Mouse (Mus musculus) kidney, embryonic 15.5 days (tissue): ENCODE measurements around the gene Faah. TPM values are rescaled to one million over a fixed set of nuclear protein-coding genes. Genes with fewer than 3 reads are reported as not detected.
A peak's percentile ranks its signal among the peaks of the same experiment; 100 is the strongest.

ENCODE experiments used
- ATAC-seq: fragments of 200-750 bp; cut with Nextera tagmentation; replicated peaks from 2 replicates; pipeline ENCODE4 v1.8.0; 2017; ENCODE audit warnings: moderate TSS enrichment; ENCODE audit not compliant: low FRiP score
- H3K27ac ChIP-seq: fragments of 300-500 bp; sonication (generic); 2 replicates; pipeline ENCODE4 v1.5.1; 2015; ENCODE audit warnings: mild to moderate bottlenecking, inconsistent platforms
- H3K27me3 ChIP-seq: fragments of 300-500 bp; sonication (generic); 2 replicates; pipeline ENCODE4 v1.6.1; 2015; ENCODE audit warnings: inconsistent platforms
- H3K36me3 ChIP-seq: fragments of 300-500 bp; sonication (generic); 2 replicates; pipeline ENCODE4 v1.6.1; 2015; ENCODE audit warnings: inconsistent platforms
- H3K4me1 ChIP-seq: fragments of 300-500 bp; sonication (generic); 2 replicates; pipeline ENCODE4 v1.6.1; 2015; ENCODE audit warnings: inconsistent platforms
- H3K4me2 ChIP-seq: fragments of 300-500 bp; sonication (generic); 2 replicates; pipeline ENCODE4 v1.6.1; 2015; ENCODE audit warnings: moderate library complexity, mild to moderate bottlenecking, inconsistent platforms
- H3K4me3 ChIP-seq: fragments of 300-500 bp; sonication (generic); replicated peaks from 2 replicates; pipeline ENCODE4 v1.5.1; 2015; ENCODE audit warnings: mild to moderate bottlenecking, inconsistent platforms
- H3K9ac ChIP-seq: fragments of 300-500 bp; sonication (generic); 2 replicates; pipeline ENCODE4 v1.6.1; 2015; ENCODE audit warnings: mild to moderate bottlenecking, inconsistent platforms
- H3K9me3 ChIP-seq: fragments of 300-500 bp; sonication (generic); replicated peaks from 2 replicates; pipeline ENCODE4 v1.6.1; 2016; ENCODE audit warnings: inconsistent platforms
- WGBS: fragments of 180-500 bp; shearing (Covaris S2); methylation state at CpG from one replicate; pipeline ENCODE4 v1.1.7; 2015; ENCODE audit warnings: mixed read lengths; 5-methylcytosine and 5-hydroxymethylcytosine counted together
- polyA plus RNA-seq: library from polyadenylated mRNA; unstranded; fragments of >200 nt; fragmentation: Nextera tagmentation; extraction: Ambion mirVana; gene quantifications from 2 replicates; pipeline ENCODE4 v1.2.1, GENCODE M21; 2015

Faah gene
- polyA plus RNA-seq, 1 experiment from 2014 or later: 10.5 TPM

DNA sequence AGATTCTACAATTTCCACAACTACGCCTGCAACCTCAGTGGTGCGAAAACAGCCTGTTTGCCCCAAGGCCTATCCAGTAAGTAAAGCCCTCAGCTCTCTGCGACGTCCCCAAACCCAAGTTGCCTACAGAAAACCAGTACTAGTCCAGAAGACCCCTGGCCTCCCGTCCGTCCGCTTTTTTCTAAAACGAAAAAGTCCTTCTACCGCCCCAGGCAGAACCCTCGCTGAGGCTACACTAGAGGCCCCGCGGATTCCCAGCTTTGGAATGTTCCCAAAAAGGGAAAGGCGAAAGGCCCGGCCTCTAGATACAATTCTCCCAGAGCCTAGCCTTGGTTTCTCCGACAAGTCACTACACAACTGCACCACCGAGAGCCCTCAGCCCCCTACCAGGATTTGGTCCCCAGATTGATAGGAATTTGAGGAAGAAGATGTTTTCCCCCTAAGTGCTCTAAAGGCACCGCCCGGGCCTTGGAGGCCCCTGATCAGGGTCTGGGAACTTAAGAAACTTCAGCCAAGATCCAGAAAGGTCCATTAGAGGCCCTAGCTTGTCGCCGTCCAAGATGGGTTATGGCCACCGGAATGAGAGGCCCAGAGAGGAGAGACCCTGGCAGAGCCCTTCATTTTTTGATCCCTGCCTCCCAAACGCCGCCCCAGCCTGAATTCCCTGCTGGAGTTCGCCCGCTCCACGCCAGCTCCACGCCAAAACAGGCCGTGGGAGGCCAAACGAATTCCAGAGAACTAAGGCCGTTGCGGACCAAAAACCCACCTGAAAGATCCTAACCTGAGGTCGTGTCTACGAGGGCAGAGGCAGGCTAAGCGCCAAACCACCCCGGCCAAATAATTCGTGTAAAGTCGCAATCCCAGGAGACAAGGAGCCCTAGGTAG is 79.2 kb downstream of the Faah start:
- H3K4me3 ChIP-seq: no peak overlapping the region
- peaks cover 100% of the 10 kb centered on the region for H3K27me3 ChIP-seq
- H3K4me1 ChIP-seq: peaks cover 26% of the 10 kb centered on the region
- ATAC-seq: no peak
- no peaks in the 10 kb centered on the region for H3K36me3 ChIP-seq
- H3K4me2 ChIP-seq: no peak overlapping the region
- no peak overlapping the region for H3K9ac ChIP-seq
- no peak overlapping the region for H3K27ac ChIP-seq
- H3K9me3 ChIP-seq: no peaks in the 10 kb centered on the region
- 2% methylated on average over 37 of the region's 37 CpGs for WGBS

DNA sequence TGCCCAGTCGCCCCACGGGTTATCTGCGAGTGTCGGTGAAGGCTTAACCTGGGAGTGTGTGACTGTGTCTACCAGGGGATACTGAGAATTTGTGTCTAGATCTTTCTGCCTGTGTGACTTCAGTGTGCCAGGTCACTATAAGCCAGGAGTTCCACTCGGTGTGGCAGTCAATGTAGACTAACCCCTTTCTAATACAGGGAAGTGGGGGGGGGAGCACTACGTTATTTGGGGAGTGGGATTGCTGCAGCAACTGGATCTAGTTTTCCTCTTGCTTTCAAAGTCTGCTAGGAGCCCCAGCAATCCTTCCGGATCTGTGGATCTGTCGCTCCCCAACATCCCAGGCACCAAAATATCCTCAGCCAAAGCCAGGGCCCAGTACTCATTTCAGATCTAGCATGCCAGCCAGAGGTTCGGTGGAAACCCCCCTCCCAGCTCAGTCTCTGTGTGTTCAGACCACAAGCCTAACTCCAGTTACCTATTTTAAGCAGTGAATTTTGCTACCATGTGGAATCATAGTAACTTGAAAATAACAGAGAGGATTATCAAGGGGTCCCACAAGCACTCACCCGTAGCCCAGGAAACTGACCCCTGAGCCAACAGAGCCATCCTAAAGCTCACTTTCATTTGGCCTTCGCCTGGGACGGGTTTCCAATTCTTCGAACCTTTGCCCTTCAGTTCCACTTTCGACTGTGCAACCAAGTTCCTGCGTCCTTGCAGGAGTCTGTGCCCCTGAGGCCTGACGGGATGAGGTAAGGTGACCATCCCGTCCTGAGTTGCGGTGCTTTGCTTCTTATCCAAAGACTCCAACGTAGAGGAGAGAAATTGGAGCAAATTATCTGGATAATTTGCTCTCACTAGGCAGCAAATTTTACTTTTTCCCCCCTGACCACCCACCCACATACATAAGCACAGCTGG is 80.4 kb downstream of the Faah start:
- no peaks in the 10 kb centered on the region for H3K9me3 ChIP-seq
- H3K27me3 ChIP-seq: peaks cover 100% of the 10 kb centered on the region
- H3K36me3 ChIP-seq: no peaks in the 10 kb centered on the region
- H3K4me3 ChIP-seq: no peak overlapping the region
- no peak overlapping the region for H3K9ac ChIP-seq
- no peak overlapping the region for H3K27ac ChIP-seq
- 0 out of 2 replicates have a peak overlapping the region, but pooled peaks have one; percentile 5 for H3K4me2 ChIP-seq
- no peak for ATAC-seq
- 3% methylated on average over 19 of the region's 19 CpGs for WGBS
- peaks cover 26% of the 10 kb centered on the region for H3K4me1 ChIP-seq

DNA sequence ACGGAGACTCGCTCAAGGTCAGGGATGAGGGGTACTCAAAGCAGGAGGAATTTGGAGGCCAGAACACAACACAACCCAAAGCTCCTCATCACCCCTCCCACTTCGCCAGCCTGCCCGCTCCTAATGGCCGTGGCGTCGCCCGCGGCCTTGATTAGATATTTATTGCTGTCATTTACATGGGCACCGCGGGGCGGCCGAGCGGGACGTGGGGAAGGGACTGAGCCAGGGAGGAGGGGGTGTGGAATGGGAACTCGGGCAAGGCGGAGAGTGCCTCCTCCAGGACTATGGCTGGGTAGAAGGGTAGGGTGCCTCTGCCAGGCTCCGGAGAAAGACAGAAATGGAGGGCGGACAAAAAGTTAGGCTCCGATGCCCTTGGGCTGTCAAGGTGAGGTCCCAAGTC is 81.1 kb downstream of the Faah start:
- under 1% methylated on average over 20 of the region's 20 CpGs for WGBS
- Histone ChIP-seq H3K27me3 (peaks cover 100% of the 10 kb centered on the region), H3K4me2 (0 out of 2 replicates have a peak overlapping the region, but pooled peaks have one; percentile 5), H3K9ac (no peak overlapping the region), H3K9me3 (no peaks in the 10 kb centered on the region), H3K27ac (no peak overlapping the region), H3K36me3 (no peaks in the 10 kb centered on the region), H3K4me1 (peaks cover 26% of the 10 kb centered on the region), H3K4me3 (0 out of 2 replicates have a peak overlapping the region, but pooled peaks have one; percentile 5)
- 0 out of 2 replicates have a peak, but pooled peaks have one; percentile 10 for ATAC-seq

DNA sequence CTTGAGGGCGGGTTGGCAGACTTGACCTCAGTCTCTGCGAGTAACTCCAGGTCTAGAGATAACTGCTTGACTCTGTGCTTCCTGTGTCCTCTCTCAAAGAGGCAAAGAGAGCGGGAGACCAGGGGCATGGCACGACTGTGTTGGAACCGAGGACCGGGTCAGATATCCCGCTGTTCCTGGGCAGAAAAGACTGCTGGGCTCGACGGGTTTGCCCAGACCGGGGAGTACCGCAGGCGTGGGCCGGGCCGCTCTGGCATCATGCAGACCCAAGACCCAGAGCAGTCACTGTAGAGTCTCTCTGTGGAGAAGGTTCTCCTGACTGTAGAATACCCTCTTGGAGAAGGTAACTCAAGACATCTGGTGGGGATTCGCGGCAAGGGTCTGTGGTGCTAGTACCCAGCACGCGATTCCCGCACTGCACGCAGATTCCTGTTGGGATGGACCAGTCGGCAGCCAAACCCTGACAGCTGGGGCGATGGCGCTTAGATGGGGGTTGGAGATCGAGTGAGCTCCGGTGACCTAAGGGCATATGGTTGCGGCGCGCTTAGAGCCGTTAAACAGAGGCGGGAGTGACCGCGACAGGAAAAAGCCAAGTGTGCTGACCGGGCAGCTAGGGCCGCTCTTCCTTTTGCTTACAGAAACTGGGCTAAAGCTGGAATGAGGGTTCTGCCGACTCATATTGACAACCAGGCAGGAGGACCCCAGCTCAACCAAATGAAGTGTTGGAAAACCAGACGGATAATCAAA is 81.7 kb downstream of the Faah start:
- Histone ChIP-seq H3K4me3 (0 out of 2 replicates have a peak overlapping the region, but pooled peaks have one; percentile 5), H3K9me3 (no peaks in the 10 kb centered on the region), H3K4me1 (peaks cover 26% of the 10 kb centered on the region), H3K9ac (no peak overlapping the region), H3K27me3 (peaks cover 100% of the 10 kb centered on the region), H3K4me2 (no peak overlapping the region), H3K27ac (no peak overlapping the region), H3K36me3 (no peaks in the 10 kb centered on the region)
- ATAC-seq: no peak
- under 1% methylated on average over 36 of the region's 36 CpGs for WGBS

DNA sequence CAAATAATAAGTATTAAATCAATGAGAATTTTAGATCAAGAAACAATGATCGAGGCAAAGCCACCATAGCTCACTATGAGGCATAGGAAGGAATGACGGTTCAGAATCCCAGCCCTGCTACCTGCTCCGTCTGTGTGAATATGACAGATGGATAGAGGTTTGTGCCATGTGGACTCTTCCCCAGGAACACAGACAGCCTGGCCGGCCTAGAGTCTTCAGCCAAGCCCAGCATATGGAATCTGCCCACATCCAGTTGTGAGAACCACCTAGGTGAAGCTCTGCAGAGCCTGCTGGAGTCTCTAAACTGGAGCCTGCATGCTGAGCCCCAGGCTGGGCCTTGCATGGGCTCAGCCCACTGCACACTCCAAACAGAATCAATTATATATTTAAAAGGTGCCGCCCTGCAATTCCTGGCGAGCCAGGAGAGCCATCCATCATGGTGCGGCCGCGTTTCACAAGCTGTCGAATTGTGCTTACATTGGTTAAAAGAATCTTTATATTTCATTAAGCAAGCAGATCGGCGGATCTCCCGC is 86.1 kb downstream of the Faah start:
- Histone ChIP-seq H3K27ac (no peak overlapping the region), H3K36me3 (no peaks in the 10 kb centered on the region), H3K9me3 (no peaks in the 10 kb centered on the region), H3K27me3 (peaks cover 100% of the 10 kb centered on the region), H3K4me2 (no peak overlapping the region), H3K4me3 (no peak overlapping the region), H3K9ac (no peak overlapping the region), H3K4me1 (peaks cover 9% of the 10 kb centered on the region)
- ATAC-seq: no peak
- WGBS: 48% methylated on average over 13 of the region's 13 CpGs

DNA sequence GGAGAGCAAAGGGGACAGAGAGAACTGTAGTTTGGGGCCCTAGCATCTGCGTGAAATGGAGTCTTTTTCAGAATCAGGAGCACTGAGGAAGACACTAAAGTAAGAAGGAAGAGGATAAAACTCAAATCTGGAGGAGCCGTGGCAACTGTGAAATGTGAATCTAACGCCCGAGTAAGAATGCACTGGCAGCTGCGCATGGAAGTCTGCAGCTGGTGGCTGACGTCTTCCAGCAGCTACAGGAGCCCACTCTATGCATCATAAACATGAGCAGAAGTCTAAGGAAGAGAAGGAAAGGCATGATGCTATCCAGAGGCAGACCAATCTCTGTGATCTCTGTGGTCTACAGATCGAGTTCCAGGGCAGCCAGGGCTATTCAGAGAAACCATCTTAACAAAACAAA is 90.1 kb downstream of the Faah start:
- Histone ChIP-seq H3K9ac (no peak overlapping the region), H3K36me3 (no peaks in the 10 kb centered on the region), H3K27ac (no peak overlapping the region), H3K4me1 (no peaks in the 10 kb centered on the region), H3K4me2 (no peak overlapping the region), H3K4me3 (no peak overlapping the region), H3K9me3 (no peaks in the 10 kb centered on the region), H3K27me3 (peaks cover 100% of the 10 kb centered on the region)
- WGBS: 47% methylated on average over 7 of the region's 7 CpGs
- no peak for ATAC-seq

DNA sequence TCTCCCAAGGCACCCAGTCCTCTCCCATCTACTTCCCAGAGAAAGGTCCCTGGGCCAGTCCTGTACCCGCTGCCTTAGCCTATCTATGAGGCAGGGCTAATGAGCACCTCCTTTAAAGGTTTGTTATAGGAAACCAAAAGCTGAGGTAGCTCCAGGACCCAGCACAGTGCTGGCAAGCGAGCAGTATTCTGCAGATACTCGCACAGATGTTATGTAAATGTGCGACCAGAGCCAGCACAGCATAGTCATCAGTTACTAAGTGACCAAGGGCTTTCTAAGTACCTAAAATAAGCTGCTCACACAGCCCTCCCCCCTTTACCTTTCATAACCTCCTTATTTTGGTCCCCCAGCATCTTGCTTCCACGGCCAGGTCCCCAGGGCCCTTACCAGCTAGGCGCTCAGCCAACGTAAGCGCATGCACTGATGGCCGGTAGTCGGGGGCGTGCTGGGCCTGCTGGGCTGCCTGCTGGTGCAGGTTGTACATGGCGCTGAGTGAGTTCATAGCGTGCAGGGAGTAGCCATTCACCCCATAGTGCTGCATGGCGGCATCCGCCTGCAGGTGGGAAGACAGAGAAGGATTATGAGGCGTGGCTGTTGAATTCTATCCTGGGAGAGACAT is 94.4 kb downstream of the Faah start:
- H3K4me1 ChIP-seq: 0 out of 2 replicates have a peak, but pooled peaks cover 3% of the 10 kb centered on the region
- peaks cover 98% of the 10 kb centered on the region for H3K27me3 ChIP-seq
- WGBS: 74% methylated on average over 16 of the region's 16 CpGs
- H3K36me3 ChIP-seq: no peaks in the 10 kb centered on the region
- no peaks in the 10 kb centered on the region for H3K9me3 ChIP-seq
- no peak overlapping the region for H3K9ac ChIP-seq
- no peak overlapping the region for H3K27ac ChIP-seq
- ATAC-seq: 0 out of 2 replicates have a peak, but pooled peaks have one; percentile 29
- no peak overlapping the region for H3K4me3 ChIP-seq
- H3K4me2 ChIP-seq: no peak overlapping the region

DNA sequence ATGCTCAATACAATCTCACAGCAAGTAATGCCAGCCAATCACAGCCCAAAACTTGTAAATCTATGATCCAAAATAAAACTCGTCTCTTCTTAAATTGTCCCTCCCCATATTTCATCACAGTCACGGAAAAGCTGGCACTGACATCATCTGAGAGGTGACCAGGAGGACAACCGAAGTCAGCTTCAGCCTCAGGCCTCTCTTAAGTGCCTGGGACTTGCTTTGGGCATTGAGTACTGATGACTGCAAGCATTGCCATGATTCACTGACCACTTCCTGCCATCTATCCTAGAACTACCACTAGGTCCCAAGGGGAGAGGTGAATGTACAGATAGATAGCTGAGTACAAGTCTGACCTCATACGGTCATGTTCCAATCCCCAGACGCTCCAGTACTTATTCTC is 95.0 kb downstream of the Faah start:
- 86% methylated on average over 5 of the region's 5 CpGs for WGBS
- peaks cover 98% of the 10 kb centered on the region for H3K27me3 ChIP-seq
- no peak overlapping the region for H3K4me3 ChIP-seq
- no peaks in the 10 kb centered on the region for H3K36me3 ChIP-seq
- H3K9ac ChIP-seq: no peak overlapping the region
- H3K4me1 ChIP-seq: 0 out of 2 replicates have a peak, but pooled peaks cover 3% of the 10 kb centered on the region
- H3K27ac ChIP-seq: no peak overlapping the region
- H3K4me2 ChIP-seq: no peak overlapping the region
- no peak for ATAC-seq
- H3K9me3 ChIP-seq: no peaks in the 10 kb centered on the region

DNA sequence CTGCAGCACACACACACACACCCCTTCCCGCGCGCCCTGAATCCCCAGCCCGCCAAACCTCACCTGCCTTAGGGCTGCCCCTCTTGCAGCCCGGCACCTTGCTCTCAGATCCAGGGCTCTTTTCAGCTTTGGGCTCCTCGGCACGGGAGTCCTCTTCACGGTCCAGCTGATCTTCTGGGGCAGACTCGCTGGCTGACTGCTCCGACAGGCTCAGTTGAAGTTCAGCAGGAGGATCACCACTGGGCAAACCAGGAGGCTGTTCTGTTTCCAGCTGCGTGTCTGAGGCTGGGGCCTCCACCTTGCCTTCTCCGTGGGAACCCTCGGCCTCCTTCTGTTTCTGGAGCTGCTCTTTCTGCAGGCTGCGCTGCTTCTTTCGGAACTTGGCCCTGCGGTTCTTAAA is 97.8 kb downstream of the Faah start:
- 55% methylated on average over 16 of the region's 16 CpGs for WGBS
- Histone ChIP-seq H3K4me2 (no peak overlapping the region), H3K27me3 (peaks cover 98% of the 10 kb centered on the region), H3K4me1 (0 out of 2 replicates have a peak, but pooled peaks cover 3% of the 10 kb centered on the region), H3K9ac (no peak overlapping the region), H3K9me3 (no peaks in the 10 kb centered on the region), H3K27ac (no peak overlapping the region), H3K4me3 (no peak overlapping the region), H3K36me3 (no peaks in the 10 kb centered on the region)
- peak; percentile 50 for ATAC-seq
